Mouse (Mus musculus): ENCODE measurements around the gene Reep6. TPM values are rescaled to one million over a fixed set of nuclear protein-coding genes. Genes with fewer than 3 reads are reported as not detected.

The Reep6 gene
- polyA plus RNA-seq, 1 experiment from 2014 or later = 11.7 TPM

DNA sequence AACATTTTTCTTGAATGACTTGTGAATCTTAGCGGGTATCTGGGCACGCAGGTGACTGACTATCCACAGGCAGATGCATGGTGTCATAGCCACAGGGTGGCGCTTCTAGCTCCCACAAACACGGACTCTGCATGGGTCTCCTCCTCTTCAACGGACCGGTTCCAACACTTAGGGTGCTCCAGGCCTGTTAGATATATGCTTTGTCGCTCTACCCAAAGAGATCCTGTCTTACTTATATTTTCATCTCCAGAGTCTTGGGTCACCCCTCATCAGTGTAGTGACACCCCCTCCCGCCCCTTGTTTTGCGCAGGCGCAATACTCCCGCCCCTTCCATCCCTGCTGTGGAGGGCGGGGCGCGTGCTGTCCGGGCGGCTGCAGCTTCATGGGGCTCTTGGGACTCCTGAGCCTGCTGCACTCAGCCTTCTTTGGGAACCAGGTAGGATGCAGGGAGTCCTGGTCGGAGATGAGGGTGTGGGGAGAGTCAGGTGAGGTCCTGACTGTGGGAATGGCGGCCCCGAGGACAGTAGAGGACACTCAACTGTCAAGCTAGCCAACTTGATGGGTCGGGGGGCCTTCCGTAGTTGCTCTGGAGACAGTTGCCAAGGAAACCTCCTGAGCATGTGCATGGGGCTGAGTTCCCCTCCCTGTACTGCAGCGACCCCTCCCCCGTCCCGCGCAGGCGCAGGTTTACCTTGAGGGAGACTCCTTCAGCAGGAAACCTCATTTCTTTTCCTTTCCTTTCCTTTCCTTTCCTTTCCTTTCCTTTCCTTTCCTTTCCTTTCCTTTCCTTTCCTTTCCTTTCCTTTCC is 33.9 kb upstream of the Reep6 start, which contains the start of gene Apc2:
Gene Apc2, plus strand, starts transcription at position 360 of the 808 bp plus-strand sequence.
- Histone ChIP-seq H3K4me1 (replicated peaks; ENCODE audit: insufficient read depth, low read length) (no peaks in the 10 kb centered on the region; the same call in 1 of the 2 replicates), H3K9me3 (replicated peaks; ENCODE audit: low read length) (no peaks in the 10 kb centered on the region), H3K36me3 (ENCODE audit: insufficient read depth, low read length) (peaks cover 11% of the 10 kb centered on the region; the same call in 1 of the 2 replicates), H3K27me3 (ENCODE audit: insufficient read depth, low read length) (peaks cover 32% of the 10 kb centered on the region), H3K27ac (no peak within 1 kb of the TSS), H3K4me3 (replicated peaks; ENCODE audit: low read depth, low read length) (peak within 1 kb of the TSS; percentile 26), H3K4me2 (ENCODE audit: low read length) (peak within 1 kb of the TSS; percentile 53), H3K9ac (ENCODE audit: low read depth, low read length) (peak within 1 kb of the TSS; percentile 31; the same call in 1 of the 2 replicates)
- ATAC-seq (replicated peaks; ENCODE audit: low FRiP score, low read depth) (peak; percentile 18; the same call in 1 of the 2 replicates), DNase-seq (ENCODE audit: low spot score) (peak; percentile 77)
- 1% methylated on average over 26 of the region's 26 CpGs for WGBS
- TF ChIP-seq CTCF (IDR thresholded peaks at IDR 0.05; ENCODE audit: low read depth) = peak; percentile 72

DNA sequence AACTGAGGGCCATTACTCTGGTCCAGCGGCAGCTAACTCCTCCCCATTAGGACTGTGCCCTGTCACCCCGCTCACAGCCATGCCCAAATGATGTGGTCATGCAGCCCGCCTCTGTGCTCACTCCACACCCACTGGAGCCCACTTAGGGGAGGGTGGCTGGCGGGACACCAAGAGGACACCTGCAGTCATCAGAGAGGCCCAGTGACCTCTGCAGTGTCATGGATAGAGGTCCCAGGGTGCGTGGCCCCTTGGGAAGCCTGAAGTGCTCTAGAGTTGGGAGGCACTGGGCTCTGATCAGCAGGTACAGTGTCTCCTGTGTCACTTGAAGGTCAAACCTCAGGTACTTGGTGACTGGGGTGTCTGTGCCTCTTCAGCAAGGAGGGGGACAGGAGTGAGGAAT is 32.9 kb upstream of the Reep6 start:
- no peaks in the 10 kb centered on the region for H3K9me3 ChIP-seq (replicated peaks; ENCODE audit: low read length)
- peaks cover 11% of the 10 kb centered on the region; the same call in 1 of the 2 replicates for H3K36me3 ChIP-seq (ENCODE audit: insufficient read depth, low read length)
- H3K27me3 ChIP-seq (ENCODE audit: insufficient read depth, low read length) = peaks cover 40% of the 10 kb centered on the region
- no peak overlapping the region for H3K27ac ChIP-seq
- H3K9ac ChIP-seq (ENCODE audit: low read depth, low read length) = no peak overlapping the region
- WGBS = 88% methylated on average over 5 of the region's 5 CpGs
- H3K4me2 ChIP-seq (ENCODE audit: low read length) = no peak overlapping the region
- no peaks in the 10 kb centered on the region; the same call in 1 of the 2 replicates for H3K4me1 ChIP-seq (replicated peaks; ENCODE audit: insufficient read depth, low read length)
- DNase-seq (ENCODE audit: low spot score) (no peak), ATAC-seq (replicated peaks; ENCODE audit: low FRiP score, low read depth) (no peak)
- no peak overlapping the region for H3K4me3 ChIP-seq (replicated peaks; ENCODE audit: low read depth, low read length)
- no peak for TF ChIP-seq CTCF (IDR thresholded peaks at IDR 0.05; ENCODE audit: low read depth)

DNA sequence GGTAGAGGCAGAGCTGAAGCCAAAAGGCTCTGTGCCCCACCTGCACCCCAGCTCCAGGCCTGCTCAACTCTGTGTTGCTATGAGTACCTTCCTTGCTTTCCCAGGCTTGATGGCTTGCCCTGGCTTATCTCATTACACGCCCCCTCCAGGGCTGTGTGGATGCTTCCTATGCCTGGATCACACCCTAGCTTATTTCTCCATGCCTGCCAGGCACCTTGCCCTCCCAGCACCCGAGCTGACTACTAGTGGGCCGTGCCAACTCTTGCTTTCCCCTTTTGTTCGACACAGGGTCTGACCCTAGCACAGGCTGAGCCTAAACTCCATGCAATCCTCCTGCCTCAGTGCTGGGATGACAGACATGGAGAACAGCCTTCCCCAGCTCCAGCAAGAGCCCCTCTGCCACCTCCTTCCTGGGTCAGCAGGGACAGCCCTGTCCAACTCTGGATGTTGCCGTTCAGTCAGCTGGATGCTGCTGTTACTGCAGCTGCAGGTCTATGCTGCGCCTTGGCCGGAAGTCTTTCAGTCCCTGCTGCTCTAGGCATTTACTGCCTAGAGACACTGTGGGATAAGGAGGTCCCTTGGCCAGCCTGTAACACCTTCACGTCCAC is 32.1 kb upstream of the Reep6 start:
- 72% methylated on average over 8 of the region's 8 CpGs for WGBS
- DNase-seq (ENCODE audit: low spot score) = no peak
- TF ChIP-seq CTCF (IDR thresholded peaks at IDR 0.05; ENCODE audit: low read depth) = no peak
- Histone ChIP-seq H3K27me3 (ENCODE audit: insufficient read depth, low read length) (peaks cover 40% of the 10 kb centered on the region), H3K4me1 (replicated peaks; ENCODE audit: insufficient read depth, low read length) (peaks cover 2% of the 10 kb centered on the region; the same call in 1 of the 2 replicates), H3K4me2 (ENCODE audit: low read length) (no peak overlapping the region), H3K27ac (no peak overlapping the region), H3K4me3 (replicated peaks; ENCODE audit: low read depth, low read length) (no peak overlapping the region), H3K9ac (ENCODE audit: low read depth, low read length) (no peak overlapping the region), H3K36me3 (ENCODE audit: insufficient read depth, low read length) (peaks cover 11% of the 10 kb centered on the region; the same call in 1 of the 2 replicates), H3K9me3 (replicated peaks; ENCODE audit: low read length) (no peaks in the 10 kb centered on the region)
- no peak for ATAC-seq (replicated peaks; ENCODE audit: low FRiP score, low read depth)

- ATAC-seq (replicated peaks; ENCODE audit: low FRiP score, low read depth) = 0 out of 2 replicates have a peak, but pooled peaks have one; percentile 29
- peaks cover 3% of the 10 kb centered on the region; the same call in 1 of the 2 replicates for H3K4me1 ChIP-seq (replicated peaks; ENCODE audit: insufficient read depth, low read length)
- 3% methylated on average over 26 of the region's 26 CpGs for WGBS
- no peaks in the 10 kb centered on the region for H3K9me3 ChIP-seq (replicated peaks; ENCODE audit: low read length)
- H3K36me3 ChIP-seq (ENCODE audit: insufficient read depth, low read length) = peaks cover 11% of the 10 kb centered on the region; the same call in 1 of the 2 replicates
- peak; percentile 21; the same call in 1 of the 2 replicates for TF ChIP-seq CTCF (IDR thresholded peaks at IDR 0.05; ENCODE audit: low read depth)
- DNase-seq (ENCODE audit: low spot score) = peak; percentile 74
- no peak overlapping the region for H3K4me3 ChIP-seq (replicated peaks; ENCODE audit: low read depth, low read length)
- no peak overlapping the region for H3K9ac ChIP-seq (ENCODE audit: low read depth, low read length)
- H3K27ac ChIP-seq = no peak overlapping the region
- peaks cover 43% of the 10 kb centered on the region for H3K27me3 ChIP-seq (ENCODE audit: insufficient read depth, low read length)
- H3K4me2 ChIP-seq (ENCODE audit: low read length) = no peak overlapping the region
These were observed 31.0 kb upstream of the Reep6 start for GRCm38 (mm10) chr10:80298571-80299281.

DNA sequence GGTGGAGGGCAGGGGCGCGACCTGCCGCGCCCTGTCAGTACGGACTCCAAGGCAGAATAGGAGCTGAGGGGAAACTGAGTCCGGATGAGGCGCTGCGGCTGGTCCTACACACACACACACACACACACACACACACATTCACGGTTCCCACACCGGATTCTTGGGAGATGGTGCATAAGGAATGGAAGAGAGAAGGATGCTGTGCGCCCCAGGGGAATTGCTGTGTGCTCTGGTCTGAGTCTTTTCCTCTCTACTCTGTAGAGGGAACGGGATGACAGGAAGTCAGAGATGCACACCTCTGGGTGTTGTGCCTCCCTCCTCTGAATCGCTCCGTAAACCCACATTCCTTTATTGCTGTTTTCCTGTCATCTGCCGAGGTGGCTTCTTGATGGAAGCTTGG is 30.5 kb upstream of the Reep6 start:
- no peak for ATAC-seq (replicated peaks; ENCODE audit: low FRiP score, low read depth)
- no peak overlapping the region for H3K4me3 ChIP-seq (replicated peaks; ENCODE audit: low read depth, low read length)
- H3K9me3 ChIP-seq (replicated peaks; ENCODE audit: low read length) = no peaks in the 10 kb centered on the region
- H3K4me2 ChIP-seq (ENCODE audit: low read length) = no peak overlapping the region
- 11% methylated on average over 15 of the region's 15 CpGs for WGBS
- H3K27ac ChIP-seq = no peak overlapping the region
- no peak overlapping the region for H3K9ac ChIP-seq (ENCODE audit: low read depth, low read length)
- H3K4me1 ChIP-seq (replicated peaks; ENCODE audit: insufficient read depth, low read length) = peaks cover 3% of the 10 kb centered on the region; the same call in 1 of the 2 replicates
- no peak for TF ChIP-seq CTCF (IDR thresholded peaks at IDR 0.05; ENCODE audit: low read depth)
- no peak for DNase-seq (ENCODE audit: low spot score)
- peaks cover 5% of the 10 kb centered on the region; the same call in 1 of the 2 replicates for H3K36me3 ChIP-seq (ENCODE audit: insufficient read depth, low read length)
- peaks cover 43% of the 10 kb centered on the region for H3K27me3 ChIP-seq (ENCODE audit: insufficient read depth, low read length)

DNA sequence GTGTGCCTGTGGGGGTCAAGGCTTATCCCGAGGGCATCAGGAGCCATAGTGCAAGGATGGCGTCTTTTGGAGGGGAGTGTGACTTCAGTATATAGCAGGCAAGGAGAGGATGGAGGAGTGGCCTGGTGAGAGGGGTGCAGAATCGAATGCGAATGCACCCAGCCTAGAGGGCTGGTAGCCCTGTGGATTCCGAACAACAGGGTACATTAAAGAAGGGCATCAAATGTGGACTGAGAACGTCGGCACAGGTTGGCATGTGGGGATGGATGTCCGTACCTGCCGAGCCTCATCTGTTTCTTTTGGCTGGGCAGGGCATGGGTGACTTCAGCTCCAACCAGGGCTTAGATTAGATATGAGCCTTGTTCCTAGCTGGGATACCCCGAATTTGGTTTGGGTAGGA is 29.9 kb upstream of the Reep6 start:
- H3K9ac ChIP-seq (ENCODE audit: low read depth, low read length) = no peak overlapping the region
- no peaks in the 10 kb centered on the region for H3K9me3 ChIP-seq (replicated peaks; ENCODE audit: low read length)

More for the DNA sequence above, 29.9 kb upstream of the Reep6 start:
- peaks cover 43% of the 10 kb centered on the region for H3K27me3 ChIP-seq (ENCODE audit: insufficient read depth, low read length)
- peaks cover under 1% of the 10 kb centered on the region; the same call in 1 of the 2 replicates for H3K36me3 ChIP-seq (ENCODE audit: insufficient read depth, low read length)
- TF ChIP-seq CTCF (IDR thresholded peaks at IDR 0.05; ENCODE audit: low read depth) = no peak
- DNase-seq (ENCODE audit: low spot score) (no peak), ATAC-seq (replicated peaks; ENCODE audit: low FRiP score, low read depth) (no peak)
- 48% methylated on average over 10 of the region's 10 CpGs for WGBS
- H3K4me3 ChIP-seq (replicated peaks; ENCODE audit: low read depth, low read length) = no peak overlapping the region
- no peak overlapping the region for H3K4me2 ChIP-seq (ENCODE audit: low read length)
- no peak overlapping the region for H3K27ac ChIP-seq
- peaks cover 3% of the 10 kb centered on the region; the same call in 1 of the 2 replicates for H3K4me1 ChIP-seq (replicated peaks; ENCODE audit: insufficient read depth, low read length)
